Mouse (Mus musculus): Measurements from ENCODE around the gene Msrb2.

Msrb2 gene

GRCm38 (mm10) chr2:19390411-19391143, 19.3 kb downstream of the Msrb2 start:
- no peak for DNase-seq

- no peak for DNase-seq
Observed at GRCm38 (mm10) chr2:19391649-19392048, 20.4 kb downstream of the Msrb2 start.

GRCm38 (mm10) chr2:19392793-19393192, 21.6 kb downstream of the Msrb2 start:
- DNase-seq: no peak

DNA sequence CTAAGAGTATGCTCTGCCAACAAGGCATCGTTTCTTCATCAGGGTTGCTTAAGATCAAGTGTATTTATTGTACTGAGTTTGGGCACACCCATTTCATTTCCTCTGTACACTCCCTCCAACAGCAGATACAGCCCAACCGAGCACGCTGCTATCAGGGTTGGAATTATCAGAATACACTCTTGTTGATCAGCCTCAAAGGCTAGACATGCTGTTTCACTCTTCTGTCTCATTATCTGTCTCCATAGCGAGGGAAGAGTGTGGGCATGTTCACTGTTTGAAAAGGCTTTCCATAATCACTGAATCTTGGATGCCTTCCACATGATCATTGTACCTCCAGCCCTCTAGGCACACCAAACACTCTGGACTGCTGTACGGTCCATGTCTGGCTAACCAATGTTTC, 34.2 kb downstream of the Msrb2 start:
- no peak for DNase-seq

- DNase-seq: no peak
Observed at GRCm38 (mm10) chr2:19406531-19406930, 35.3 kb downstream of the Msrb2 start.

DNA sequence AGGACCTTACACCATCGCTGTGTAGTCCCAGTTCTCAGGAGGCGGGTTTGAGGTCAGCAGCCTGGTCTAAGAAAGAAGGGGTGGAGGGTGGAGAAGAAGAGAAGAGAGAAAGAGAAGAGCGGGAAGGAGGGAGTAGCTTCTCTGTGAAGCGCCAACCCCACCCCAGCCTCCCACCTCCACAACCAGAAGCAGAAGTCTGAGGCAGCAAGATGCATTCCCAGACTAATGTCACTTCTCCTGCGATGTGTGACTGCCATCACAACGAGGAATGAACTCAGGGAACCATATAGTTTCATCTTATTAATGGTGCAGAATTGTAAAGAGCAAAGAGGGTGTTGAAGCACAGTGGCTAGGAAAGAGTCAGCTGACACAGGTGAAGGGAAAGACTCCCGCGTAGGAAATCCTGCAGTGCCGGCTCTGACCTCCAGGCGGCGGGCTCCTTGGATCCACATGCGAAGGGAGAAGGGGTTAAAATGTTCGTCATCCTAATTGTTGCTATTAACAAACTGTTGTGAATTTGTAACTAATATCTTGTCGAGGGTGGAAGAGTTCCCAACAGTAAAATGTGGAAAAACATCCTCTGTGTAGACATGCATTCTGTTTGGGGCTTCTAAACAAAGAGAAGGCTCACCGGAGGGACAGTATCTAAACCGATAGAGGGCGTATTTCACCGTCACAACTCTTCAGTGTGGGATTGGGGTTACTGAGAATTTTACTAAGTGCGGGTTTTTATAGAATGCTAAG, 43.2 kb downstream of the Msrb2 start:
- peak; percentile 20 for DNase-seq

- peak; percentile 39 for DNase-seq
Observed at GRCm38 (mm10) chr2:19415063-19415521, 43.9 kb downstream of the Msrb2 start.

DNA sequence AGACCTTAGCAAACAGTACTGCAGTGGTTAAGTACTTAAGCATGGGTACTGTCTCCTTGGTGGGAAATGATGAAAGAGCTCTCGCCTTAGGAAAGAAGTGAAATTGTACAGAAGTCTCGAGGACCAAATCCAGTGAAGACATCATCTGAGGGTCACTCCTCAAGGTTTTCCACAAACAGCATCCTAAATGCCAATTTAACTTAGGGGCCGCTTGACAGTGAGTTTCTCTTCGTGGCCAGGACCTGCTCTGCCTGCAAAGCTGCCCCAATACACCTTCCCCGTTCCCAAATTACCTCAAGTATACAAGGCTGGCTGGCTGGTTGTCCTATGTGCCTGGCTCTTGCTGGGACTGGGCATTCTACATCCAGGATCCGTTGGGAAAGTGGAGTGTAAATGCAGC, 44.8 kb downstream of the Msrb2 start:
- no peak for DNase-seq

GRCm38 (mm10) chr2:19419686-19420345, 48.6 kb downstream of the Msrb2 start:
- no peak for DNase-seq

DNA sequence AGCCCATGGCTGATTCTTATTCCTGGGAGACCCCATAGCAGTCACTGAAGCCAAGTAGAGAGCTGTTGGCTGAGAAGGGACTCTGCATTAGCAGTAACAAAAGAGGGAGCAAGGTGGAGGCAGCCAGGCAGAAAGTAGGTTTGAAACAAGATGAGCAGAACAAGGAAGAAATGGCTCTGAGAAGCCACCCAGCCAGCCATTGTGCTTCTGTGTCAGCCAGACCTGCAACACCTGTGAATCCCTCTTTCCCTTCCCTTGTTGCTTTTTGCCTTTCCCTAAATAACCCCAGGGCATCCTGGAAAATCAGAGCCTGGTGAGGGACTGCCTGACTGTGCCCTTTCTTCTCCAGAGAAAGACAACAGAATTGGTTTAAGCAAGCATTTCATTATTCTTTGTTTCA, 51.0 kb downstream of the Msrb2 start:
- no peak for DNase-seq

GRCm38 (mm10) chr2:19423086-19423485, 51.8 kb downstream of the Msrb2 start:
- DNase-seq: no peak

DNA sequence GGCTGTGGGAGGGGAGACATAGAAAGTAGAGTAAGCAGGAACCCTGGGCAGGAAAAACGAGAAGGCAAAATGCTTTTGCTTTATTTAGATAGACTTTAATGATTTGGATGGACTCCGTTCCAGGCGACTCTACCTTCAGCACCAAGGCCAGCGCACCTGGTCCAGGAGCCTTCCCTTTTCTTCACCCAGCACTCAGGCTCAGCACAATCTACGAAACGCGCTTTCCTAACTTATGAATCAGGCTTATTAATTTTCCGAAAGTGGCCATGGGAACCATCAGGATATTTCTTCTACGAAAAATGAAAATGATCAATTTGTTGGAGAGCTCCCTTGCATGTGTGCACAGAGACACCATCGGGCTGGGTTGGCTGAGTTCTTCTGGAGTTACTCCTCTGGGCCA, 57.8 kb downstream of the Msrb2 start:
- no peak for DNase-seq

DNA sequence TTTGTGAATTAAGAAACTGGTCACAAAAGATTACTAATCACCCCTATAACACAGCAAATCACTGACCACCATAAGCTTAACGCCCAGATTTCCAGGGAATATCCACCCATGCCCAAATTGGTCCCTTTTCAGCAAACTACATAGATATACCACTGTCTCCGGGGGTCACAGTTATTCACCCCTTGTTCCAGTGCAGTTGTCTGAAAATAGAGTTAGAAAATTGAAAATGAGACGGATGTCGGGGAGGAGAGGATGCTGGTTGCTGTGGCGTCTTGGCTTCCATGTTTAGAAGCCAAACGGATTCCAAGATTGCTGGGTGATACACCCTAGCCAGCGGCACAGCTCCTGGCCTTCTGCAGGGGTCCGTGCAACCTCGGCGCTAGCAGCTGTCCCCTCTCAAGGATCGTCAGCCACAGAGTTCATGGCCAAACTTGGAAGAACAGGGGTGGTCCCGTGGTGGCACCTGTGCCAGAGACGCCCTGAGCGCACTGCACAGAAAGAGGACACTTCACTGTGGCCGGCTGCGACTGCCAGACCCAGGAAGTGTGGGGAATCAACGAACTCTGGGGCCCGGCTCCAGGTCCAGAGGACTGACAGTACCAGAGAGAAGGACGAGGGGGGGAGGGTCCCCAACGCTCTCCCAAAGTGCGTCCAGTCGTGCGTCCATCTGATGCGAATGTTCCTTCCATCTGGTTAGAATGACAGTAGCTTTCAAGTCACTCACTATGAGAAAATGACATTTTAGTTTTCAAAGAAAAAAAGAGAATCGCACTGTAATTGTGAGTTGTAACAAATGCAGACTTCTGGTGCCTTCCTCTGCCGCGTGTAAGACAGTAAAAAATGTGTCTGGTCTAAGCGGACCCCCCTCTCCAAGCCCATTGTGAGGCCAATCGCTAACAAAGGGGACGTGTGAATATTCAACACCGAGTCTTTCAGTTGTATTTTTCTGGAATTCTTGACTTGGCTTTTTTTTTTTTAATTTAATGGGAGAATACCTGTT, 58.8 kb downstream of the Msrb2 start:
- no peak for DNase-seq

- no peak for DNase-seq
Observed at GRCm38 (mm10) chr2:19430746-19431145, 59.5 kb downstream of the Msrb2 start.

- DNase-seq: no peak
Observed at GRCm38 (mm10) chr2:19431186-19431585, 59.9 kb downstream of the Msrb2 start.

DNA sequence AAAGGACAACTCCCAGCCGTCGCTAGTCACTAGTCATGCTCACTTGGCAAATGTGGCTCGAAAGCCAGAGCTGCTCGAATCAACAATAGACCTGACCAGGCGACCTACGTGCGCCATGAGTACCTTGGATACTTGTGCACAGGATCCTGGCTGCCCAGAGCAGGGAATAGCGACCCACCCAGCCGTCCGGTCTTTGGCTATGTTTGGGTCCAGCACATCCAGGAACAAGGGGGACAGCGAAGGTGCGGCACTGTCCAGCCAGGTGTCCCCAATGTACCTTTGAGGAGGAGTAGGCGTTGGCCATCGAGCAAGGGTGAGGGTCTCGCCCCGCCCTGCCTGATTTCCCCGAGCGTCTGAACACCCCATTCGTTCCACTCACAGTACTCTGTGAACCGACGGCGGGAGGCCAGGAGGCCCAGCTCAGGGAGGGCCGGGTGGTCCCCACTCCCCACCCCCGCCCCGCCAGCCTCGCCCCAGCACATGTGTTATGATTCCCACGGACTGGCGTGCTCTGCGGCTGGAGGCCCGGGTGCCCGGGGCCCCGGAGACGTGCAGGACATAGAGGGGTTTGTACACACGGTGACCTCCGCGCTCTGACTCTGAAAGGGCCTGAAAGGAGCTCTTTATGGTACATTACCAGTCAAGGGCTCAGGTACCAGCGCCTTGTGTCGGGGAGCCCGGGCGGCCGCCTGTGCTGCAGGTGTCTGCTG, 60.5 kb downstream of the Msrb2 start:
- DNase-seq: no peak

DNA sequence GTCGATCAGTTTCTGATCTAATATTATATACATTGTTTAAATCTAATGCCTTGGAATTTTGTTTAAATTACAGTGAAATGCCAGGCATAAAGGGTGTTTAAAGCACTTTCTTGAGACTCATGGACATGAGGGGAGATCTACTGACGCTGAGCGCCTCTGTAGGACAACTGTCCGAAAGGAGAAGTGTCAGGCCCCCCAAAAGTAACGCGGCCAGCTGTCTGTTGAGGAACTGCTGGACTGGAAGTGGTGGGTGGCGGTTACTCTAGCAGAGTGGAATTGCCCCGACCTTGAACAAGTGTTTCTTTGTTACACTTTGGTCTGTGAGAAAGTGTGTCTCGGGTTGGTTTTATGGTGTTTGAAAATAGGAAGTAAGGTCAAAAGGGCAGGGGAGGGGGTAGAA, 73.1 kb downstream of the Msrb2 start:
- DNase-seq: no peak
